Mouse (Mus musculus) spleen, adult 2 months (tissue): Measurements from ENCODE around the gene Spsb1.

Experiments used
- CTCF ChIP-seq: fragments of 200-500 bp; IDR thresholded peaks from 2 replicates; pipeline ENCODE4 v1.5.1; 2011; ENCODE audit warnings: mild to moderate bottlenecking, inconsistent platforms; ENCODE audit not compliant: insufficient read depth, insufficient read length, insufficient replicate concordance; ENCODE audit errors: extremely low read depth
- POLR2A ChIP-seq: fragments of 200-500 bp; IDR thresholded peaks from 2 replicates; pipeline ENCODE4 v1.6.1; 2011; ENCODE audit warnings: low read depth, low read length, inconsistent platforms

- TF ChIP-seq POLR2A (no peak), CTCF (no peak)
Observed at GRCm38 (mm10) chr4:149965242-149965641, 10.4 kb upstream of the Spsb1 start.
